In genomic region chr3:121553294-121553693, GRCm38 (mm10) we compare ENCODE assay signal across 9 mouse cellular contexts. TPM values are rescaled to one million over a fixed set of nuclear protein-coding genes. Genes with fewer than 3 reads are reported as not detected.
DNase-seq lines count a peak whose midpoint lies in the region; ATAC-seq and TF ChIP-seq lines count a peak whose summit lies in the region.
"Had no signal": no experiment of that assay in that cellular context is flagged by ENCODE, and none has a peak within 500 bp of the region (broad histone marks: within the 10 kb centered on the region; RNA-seq: fewer than 3 reads in every experiment).

No protein-coding gene starts in this region.

- H3K4me3 ChIP-seq in kidney, embryonic 14.5 days (ENCODE audit: low read length), result no peak overlapping the region
- no peak overlapping the region for H3K4me3 ChIP-seq in intestine, postnatal 0 days (ENCODE audit: low read depth, low read length)

- H3K9ac ChIP-seq in kidney, embryonic 14.5 days (ENCODE audit: low read depth, low read length), result no peak overlapping the region
- no peak overlapping the region for H3K9ac ChIP-seq in intestine, postnatal 0 days (ENCODE audit: low read depth, low read length)

- H3K36me3 ChIP-seq in kidney, embryonic 14.5 days (ENCODE audit: control insufficient read depth, insufficient read depth, low read length), result no peaks in the 10 kb centered on the region
- no peaks in the 10 kb centered on the region for H3K36me3 ChIP-seq in intestine, postnatal 0 days (ENCODE audit: control insufficient read depth, insufficient read depth)

- peak; percentile 41 for DNase-seq in kidney, adult 11 months
- peak; percentile 37 to 41 for DNase-seq in adrenal gland, adult 18-20 months (ENCODE audit: low spot score in 2 of 2)
- peak; percentile 38 to 42 for DNase-seq in kidney, adult 8-10 months
- peak; percentile 47 for DNase-seq in lung, postnatal 36 days
- DNase-seq in cerebellum, adult 11 months, result no peak
- no peak for DNase-seq in gastrocnemius, postnatal 10 days
- DNase-seq: thymus, adult 18-20 months had no signal

- ATAC-seq in kidney, embryonic 14.5 days (ENCODE audit: low FRiP score, low TSS enrichment), result no peak
- no peak for ATAC-seq in intestine, postnatal 0 days

- no peak overlapping the region for H3K27ac ChIP-seq in kidney, embryonic 14.5 days (ENCODE audit: low read depth, low read length)
- no peak overlapping the region for H3K27ac ChIP-seq in intestine, postnatal 0 days (ENCODE audit: low read depth, low read length)

- TF ChIP-seq CTCF in intestine, postnatal 0 days (IDR thresholded peaks at IDR 0.05; ENCODE audit: low read depth), result no peak

- peaks cover 12% of the 10 kb centered on the region; the same call in 1 of the 2 replicates for H3K4me1 ChIP-seq in kidney, embryonic 14.5 days (ENCODE audit: control insufficient read depth, insufficient read depth, low read length)
- H3K4me1 ChIP-seq in intestine, postnatal 0 days (replicated peaks; ENCODE audit: control insufficient read depth, insufficient read depth, low read length), result no peaks in the 10 kb centered on the region

- H3K27me3 ChIP-seq in kidney, embryonic 14.5 days (ENCODE audit: control insufficient read depth, insufficient read depth, low read length), result no peaks in the 10 kb centered on the region
- H3K27me3 ChIP-seq in intestine, postnatal 0 days (replicated peaks; ENCODE audit: control insufficient read depth, insufficient read depth, low read length), result no peaks in the 10 kb centered on the region

- no peaks in the 10 kb centered on the region for H3K9me3 ChIP-seq in kidney, embryonic 14.5 days (ENCODE audit: control insufficient read depth, low read length)
- H3K9me3 ChIP-seq in intestine, postnatal 0 days (ENCODE audit: control insufficient read depth), result no peaks in the 10 kb centered on the region

- 38% methylated on average over 14 of the region's 14 CpGs for WGBS in kidney, embryonic 14.5 days
- 67% methylated on average over 14 of the region's 14 CpGs for WGBS in intestine, postnatal 0 days

- H3K4me2 ChIP-seq in kidney, embryonic 14.5 days (replicated peaks; ENCODE audit: low read depth, low read length), result no peak overlapping the region
- no peak overlapping the region for H3K4me2 ChIP-seq in intestine, postnatal 0 days (replicated peaks; ENCODE audit: low read depth)

RNA-seq across cellular contexts. Expression of gene Slc44a3, which starts 21.1 kb away (rescaled TPM):
- polyA plus RNA-seq in kidney, embryonic 14.5 days (2014; fragmentation: Nextera tagmentation; extraction: Ambion mirVana), result 5.6 and 9.0 TPM in 2 replicates
- 10 to 100 TPM; 20.3 to 24.1 TPM for total RNA-seq in adrenal gland, adult 18-20 months (2021)
- polyA plus RNA-seq in intestine, postnatal 0 days (2015; fragmentation: Nextera tagmentation; extraction: Ambion mirVana), result 23.7 and 25.2 TPM in 2 replicates
- total RNA-seq in gastrocnemius, postnatal 10 days (2021), result under 1 TPM; 0.18 to 0.33 TPM

Comparison
In these comparisons a context has a peak if more than half of its experiments do, and no peak if none do; other contexts are left out.
1. DNase-seq: peak in kidney, adult 11 months (single experiment), adrenal gland, adult 18-20 months (2 of 2), kidney, adult 8-10 months (2 of 2) and lung, postnatal 36 days (single experiment); none in cerebellum, adult 11 months (single experiment) and gastrocnemius, postnatal 10 days (single experiment).
2. RNA of gene Slc44a3, which starts 21.1 kb away (total RNA-seq): 20.3 to 24.1 TPM in adrenal gland, adult 18-20 months; 0.18 to 0.33 TPM in gastrocnemius, postnatal 10 days; every median in the first group is over 10 times any median in the second.